ENCODE assay signal across 8 mouse cellular contexts in the genomic region with DNA sequence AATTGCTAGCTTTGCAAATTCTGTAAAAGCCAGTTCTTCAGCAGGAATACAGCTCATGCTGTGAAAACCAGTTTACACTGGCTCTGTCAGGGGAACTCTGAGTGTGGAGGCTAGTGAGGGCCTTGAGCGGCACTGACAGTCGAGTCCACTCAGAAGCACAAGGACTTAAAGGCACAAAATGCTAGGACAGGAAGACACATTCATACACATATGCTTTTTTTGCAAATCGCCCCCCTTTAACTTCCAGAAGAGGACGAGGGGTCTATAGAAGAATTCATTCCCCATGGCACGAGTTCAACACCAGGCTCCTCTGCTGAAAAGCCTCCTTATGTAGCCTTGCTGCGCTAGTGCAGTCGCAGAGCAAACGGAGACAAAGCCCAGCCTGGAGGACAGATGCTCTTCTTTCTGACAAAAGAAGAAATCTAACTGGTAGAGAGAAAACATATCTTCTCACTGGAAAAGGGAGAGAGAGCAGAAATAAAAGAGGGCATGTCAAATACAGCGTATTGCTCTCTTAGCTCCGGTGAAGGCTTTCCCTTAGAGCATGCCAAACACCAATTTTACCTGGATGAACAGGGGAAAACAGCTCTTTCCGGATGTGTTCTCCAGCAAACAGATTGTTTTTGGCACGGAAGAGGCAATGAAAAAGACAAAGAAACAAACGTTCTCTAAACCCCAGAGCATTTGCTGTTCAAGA. TPM values are rescaled to one million over a fixed set of nuclear protein-coding genes. Genes with fewer than 3 reads are reported as not detected.
DNase-seq lines count a peak whose midpoint lies in the region; ATAC-seq and TF ChIP-seq lines count a peak whose summit lies in the region.

No protein-coding gene starts in this region.

- H3K9ac ChIP-seq in midbrain, embryonic 13.5 days (replicated peaks), result peak overlapping the region; percentile 96

- peak overlapping the region; percentile 94 for H3K4me2 ChIP-seq in midbrain, embryonic 13.5 days (replicated peaks)

- no peaks in the 10 kb centered on the region for H3K36me3 ChIP-seq in forebrain, embryonic 10.5 days (replicated peaks)
- H3K36me3 ChIP-seq in midbrain, embryonic 13.5 days, result no peaks in the 10 kb centered on the region

- WGBS in forebrain, embryonic 10.5 days, result 9% methylated on average over 13 of the region's 13 CpGs
- WGBS in midbrain, embryonic 13.5 days, result 2% methylated on average over 13 of the region's 13 CpGs

- H3K4me1 ChIP-seq in forebrain, embryonic 10.5 days, result peaks cover 56% of the 10 kb centered on the region
- peaks cover 38% of the 10 kb centered on the region for H3K4me1 ChIP-seq in midbrain, embryonic 13.5 days (replicated peaks)

- peak overlapping the region; percentile 93 for H3K27ac ChIP-seq in layer of hippocampus, adult 2 months
- H3K27ac ChIP-seq in forebrain, embryonic 10.5 days, result peak overlapping the region; percentile 95
- peak overlapping the region; percentile 99 for H3K27ac ChIP-seq in midbrain, embryonic 13.5 days

- H3K4me3 ChIP-seq in layer of hippocampus, adult 2 months, result peak overlapping the region; percentile 87
- peak overlapping the region; percentile 98 for H3K4me3 ChIP-seq in forebrain, embryonic 10.5 days
- H3K4me3 ChIP-seq in midbrain, embryonic 13.5 days (replicated peaks), result peak overlapping the region; percentile 98

- no peak for ATAC-seq in midbrain, embryonic 13.5 days

- peak in 1 of 2 experiments; percentile 19 for DNase-seq in layer of hippocampus, adult 2 months (ENCODE audit: low spot score in 2 of 2)
- DNase-seq in layer of hippocampus, postnatal 36 days, result no peak
- peak; percentile 32 for DNase-seq in adipocyte (ENCODE audit: low spot score)
- DNase-seq in forebrain, embryonic 10.5 days (ENCODE audit: extremely low spot score, low spot score), result peak; percentile 37
- DNase-seq in kidney, adult 9 months, result peak; percentile 59
- DNase-seq in thymus, postnatal 25 days, result no peak
- no peak for DNase-seq in testis, postnatal 14 days (ENCODE audit: low spot score)

- TF ChIP-seq CTCF in layer of hippocampus, adult 2 months (conservative IDR thresholded peaks at IDR 0.05), result no peak

- no peaks in the 10 kb centered on the region for H3K27me3 ChIP-seq in forebrain, embryonic 10.5 days (ENCODE audit: poor library complexity, severe bottlenecking)
- no peaks in the 10 kb centered on the region for H3K27me3 ChIP-seq in midbrain, embryonic 13.5 days

- no peaks in the 10 kb centered on the region for H3K9me3 ChIP-seq in forebrain, embryonic 10.5 days
- H3K9me3 ChIP-seq in midbrain, embryonic 13.5 days, result no peaks in the 10 kb centered on the region

RNA-seq across cellular contexts. Expression of gene Afdn, which starts 1.0 kb away (rescaled TPM):
- total RNA-seq in layer of hippocampus, adult 2 months (2021), result 100 to 1,000 TPM; 106 to 114 TPM
- total RNA-seq in layer of hippocampus, postnatal 36 days (2021), result 100 to 1,000 TPM; 106 to 112 TPM
- 80.9 and 82.9 TPM in 2 replicates for polyA plus RNA-seq in forebrain, embryonic 10.5 days (2016; fragmentation: Nextera tagmentation; extraction: Ambion mirVana)
- 158 and 165 TPM in 2 replicates for polyA plus RNA-seq in midbrain, embryonic 13.5 days (2015; fragmentation: Nextera tagmentation; extraction: Ambion mirVana)

RNA-seq across cellular contexts. Expression of gene Tcte2, which starts 2.3 kb away (rescaled TPM):
- 10 to 100 TPM; 18.4 to 22.1 TPM for total RNA-seq in layer of hippocampus, adult 2 months (2021)
- total RNA-seq in layer of hippocampus, postnatal 36 days (2021), result 10 to 100 TPM; 19.1 to 21.4 TPM
- 4.9 and 6.6 TPM in 2 replicates for polyA plus RNA-seq in forebrain, embryonic 10.5 days (2016; fragmentation: Nextera tagmentation; extraction: Ambion mirVana)
- 16.3 and 20.6 TPM in 2 replicates for polyA plus RNA-seq in midbrain, embryonic 13.5 days (2015; fragmentation: Nextera tagmentation; extraction: Ambion mirVana)

Comparison
In these comparisons a context has a peak if more than half of its experiments do, and no peak if none do; other contexts are left out.
1. DNase-seq: peak in adipocyte (single experiment), forebrain, embryonic 10.5 days (single experiment) and kidney, adult 9 months (single experiment); none in layer of hippocampus, postnatal 36 days (0 of 2), thymus, postnatal 25 days (single experiment) and testis, postnatal 14 days (single experiment).
2. Peak in every context shown above with its lines, with median percentiles within 50 percentile points of each other: H3K27ac ChIP-seq and H3K4me3 ChIP-seq.